Mouse (Mus musculus): ENCODE measurements around the gene Nbr1.

DNA sequence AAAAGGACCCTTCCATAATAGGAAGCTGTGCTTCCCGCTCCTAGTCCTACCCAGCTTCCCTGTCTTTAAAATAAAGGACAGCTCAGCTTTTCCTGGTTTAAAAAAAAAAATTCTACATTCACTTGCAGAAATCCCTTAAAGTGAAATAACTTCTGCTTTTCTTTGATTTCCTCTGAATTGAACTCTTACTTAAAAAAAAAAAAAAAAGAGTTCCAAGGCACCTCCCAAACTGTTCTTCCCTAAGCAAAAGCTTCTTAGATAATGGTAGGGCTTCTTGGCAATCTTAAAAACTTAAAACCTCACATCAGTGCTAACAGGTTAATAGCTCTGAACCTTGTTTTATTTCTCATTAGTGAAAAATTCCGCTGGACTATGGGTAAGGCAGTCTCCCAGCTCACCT lies 31.3 kb downstream of the Nbr1 start:
- TF ChIP-seq POLR2A (IDR thresholded peaks at IDR 0.05; ENCODE audit: control insufficient read depth in 1 of 2, insufficient read depth in 1 of 2, low read depth in 1 of 2, low read length in 2 of 2, poor library complexity in 1 of 2), result no peak
- no peak for TF ChIP-seq USF1 (IDR thresholded peaks at IDR 0.05; ENCODE audit: low read depth, low read length)
- no peak for TF ChIP-seq EP300 (IDR thresholded peaks at IDR 0.05; ENCODE audit: low read depth in 1 of 2, low read length in 2 of 2)
- TF ChIP-seq SMC3 (IDR thresholded peaks at IDR 0.05; ENCODE audit: low read depth, low read length), result no peak
- TF ChIP-seq UBTF (IDR thresholded peaks at IDR 0.05; ENCODE audit: borderline replicate concordance, insufficient read depth, low read depth, low read length), result no peak
